Mouse (Mus musculus): ENCODE measurements around the gene Tor4a.

- TF ChIP-seq CTCF (IDR thresholded peaks at IDR 0.05; ENCODE audit: low read depth) (no peak), EP300 (optimal IDR thresholded peaks at IDR 0.05) (no peak)
Observed at GRCm38 (mm10) chr2:25173821-25174220, 22.9 kb downstream of the Tor4a start.
